Mouse (Mus musculus): ENCODE measurements around the gene Stat4. TPM values are rescaled to one million over a fixed set of nuclear protein-coding genes. Genes with fewer than 3 reads are reported as not detected.

The Stat4 gene
- polyA plus RNA-seq, 1 experiment, result 0.34 TPM

DNA sequence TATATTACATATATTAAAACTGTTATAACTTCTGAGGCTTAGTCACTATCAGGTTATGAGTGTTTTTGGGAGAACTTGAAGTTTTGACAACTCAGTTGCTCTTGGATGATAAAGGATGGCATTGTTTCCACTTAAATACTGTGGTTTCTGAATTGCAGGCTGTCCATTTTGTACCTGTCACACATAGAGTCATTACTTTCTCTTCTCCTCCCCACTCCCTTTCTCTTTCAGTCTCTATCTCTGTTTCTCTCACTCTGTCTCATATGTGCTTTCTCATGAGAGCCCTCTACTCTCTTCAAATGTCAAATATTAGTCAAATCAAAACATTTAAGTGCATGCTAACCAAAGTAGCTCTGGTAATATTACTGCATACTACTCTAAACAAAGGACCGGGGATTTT, 79.3 kb downstream of the Stat4 start:
- TF ChIP-seq POLR2A (IDR thresholded peaks at IDR 0.05; ENCODE audit: low read depth, low read length) (no peak), CTCF (IDR thresholded peaks at IDR 0.05; ENCODE audit: extremely low read depth, insufficient read length, insufficient replicate concordance, low read depth, low read length) (no peak)
- Histone ChIP-seq H3K36me3 (ENCODE audit: control insufficient read depth, insufficient read depth, low read length) (no peaks in the 10 kb centered on the region), H3K4me3 (ENCODE audit: low read depth, low read length) (no peak overlapping the region), H3K27me3 (ENCODE audit: control insufficient read depth, insufficient read depth, low read length) (no peaks in the 10 kb centered on the region), H3K4me1 (ENCODE audit: control insufficient read depth, insufficient read depth, insufficient read length, low read length) (no peaks in the 10 kb centered on the region), H3K27ac (ENCODE audit: insufficient read depth, low read depth, low read length) (no peak overlapping the region)
- 79% methylated on average over 1 of the region's 1 CpGs for WGBS

DNA sequence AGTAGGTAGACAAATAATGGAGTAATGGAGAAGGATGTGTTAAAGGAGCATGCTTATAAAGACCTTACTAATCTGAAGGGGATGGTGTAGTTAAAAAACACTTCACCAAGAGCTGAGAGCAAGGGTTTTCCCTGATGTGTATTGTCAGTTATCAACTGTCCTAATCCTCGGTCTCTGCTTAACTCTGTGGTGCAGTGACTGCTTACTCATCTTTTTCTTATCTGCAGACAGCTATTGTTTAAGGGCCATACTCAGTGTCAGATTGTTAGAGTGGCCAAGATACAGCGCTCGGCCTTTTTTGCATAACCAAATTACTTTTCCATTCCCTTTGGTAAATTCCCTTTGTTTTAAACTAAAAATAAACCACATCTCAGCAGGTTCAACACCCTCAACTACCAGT, 79.7 kb downstream of the Stat4 start:
- H3K4me3 ChIP-seq (ENCODE audit: low read depth, low read length), result no peak overlapping the region
- H3K27ac ChIP-seq (ENCODE audit: insufficient read depth, low read depth, low read length), result no peak overlapping the region
- H3K36me3 ChIP-seq (ENCODE audit: control insufficient read depth, insufficient read depth, low read length), result no peaks in the 10 kb centered on the region
- TF ChIP-seq POLR2A (IDR thresholded peaks at IDR 0.05; ENCODE audit: low read depth, low read length) (no peak), CTCF (IDR thresholded peaks at IDR 0.05; ENCODE audit: extremely low read depth, insufficient read length, insufficient replicate concordance, low read depth, low read length) (no peak)
- no peaks in the 10 kb centered on the region for H3K27me3 ChIP-seq (ENCODE audit: control insufficient read depth, insufficient read depth, low read length)
- no peaks in the 10 kb centered on the region for H3K4me1 ChIP-seq (ENCODE audit: control insufficient read depth, insufficient read depth, insufficient read length, low read length)
- WGBS, result 62% methylated on average over 3 of the region's 3 CpGs

- Histone ChIP-seq H3K4me3 (ENCODE audit: low read depth, low read length) (no peak overlapping the region), H3K36me3 (ENCODE audit: control insufficient read depth, insufficient read depth, low read length) (0 out of 2 replicates have a peak, but pooled peaks cover 1% of the 10 kb centered on the region), H3K27ac (ENCODE audit: insufficient read depth, low read depth, low read length) (no peak overlapping the region), H3K4me1 (ENCODE audit: control insufficient read depth, insufficient read depth, insufficient read length, low read length) (no peaks in the 10 kb centered on the region), H3K27me3 (ENCODE audit: control insufficient read depth, insufficient read depth, low read length) (no peaks in the 10 kb centered on the region)
- TF ChIP-seq POLR2A (IDR thresholded peaks at IDR 0.05; ENCODE audit: low read depth, low read length), result no peak
- no peak for TF ChIP-seq CTCF (IDR thresholded peaks at IDR 0.05; ENCODE audit: extremely low read depth, insufficient read length, insufficient replicate concordance, low read depth, low read length)
- WGBS, result 47% methylated on average over 10 of the region's 10 CpGs
These were observed 92.9 kb downstream of the Stat4 start for GRCm38 (mm10) chr1:52079724-52080367.

- 58% methylated on average over 8 of the region's 8 CpGs for WGBS
- Histone ChIP-seq H3K4me1 (ENCODE audit: control insufficient read depth, insufficient read depth, insufficient read length, low read length) (no peaks in the 10 kb centered on the region), H3K4me3 (ENCODE audit: low read depth, low read length) (no peak overlapping the region), H3K27me3 (ENCODE audit: control insufficient read depth, insufficient read depth, low read length) (no peaks in the 10 kb centered on the region), H3K27ac (ENCODE audit: insufficient read depth, low read depth, low read length) (no peak overlapping the region), H3K36me3 (ENCODE audit: control insufficient read depth, insufficient read depth, low read length) (0 out of 2 replicates have a peak, but pooled peaks cover 1% of the 10 kb centered on the region)
- no peak for TF ChIP-seq POLR2A (IDR thresholded peaks at IDR 0.05; ENCODE audit: low read depth, low read length)
- no peak for TF ChIP-seq CTCF (IDR thresholded peaks at IDR 0.05; ENCODE audit: extremely low read depth, insufficient read length, insufficient replicate concordance, low read depth, low read length)
These were observed 93.4 kb downstream of the Stat4 start for GRCm38 (mm10) chr1:52080375-52080774.

DNA sequence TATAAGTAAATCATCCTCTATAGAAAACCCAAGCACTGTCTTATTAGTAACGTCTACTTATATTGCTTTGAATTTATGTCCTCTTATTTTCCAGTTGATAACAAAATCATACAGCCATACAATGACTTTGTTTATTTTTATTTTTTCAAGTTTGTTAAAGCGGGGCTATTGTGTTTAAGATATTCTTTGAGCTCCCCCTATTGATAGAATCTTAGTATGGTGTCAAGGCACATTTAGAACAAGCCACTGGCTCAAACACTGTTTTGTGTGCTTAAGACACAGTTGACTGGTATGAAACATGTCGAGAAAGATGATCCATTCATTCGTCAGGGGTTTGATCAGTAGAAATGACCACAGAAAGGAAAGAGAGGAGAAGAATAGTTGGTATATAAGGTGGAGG, 99.3 kb downstream of the Stat4 start:
- Histone ChIP-seq H3K27me3 (ENCODE audit: control insufficient read depth, insufficient read depth, low read length) (no peaks in the 10 kb centered on the region), H3K36me3 (ENCODE audit: control insufficient read depth, insufficient read depth, low read length) (0 out of 2 replicates have a peak, but pooled peaks cover 1% of the 10 kb centered on the region), H3K4me3 (ENCODE audit: low read depth, low read length) (no peak overlapping the region), H3K27ac (ENCODE audit: insufficient read depth, low read depth, low read length) (no peak overlapping the region), H3K4me1 (ENCODE audit: control insufficient read depth, insufficient read depth, insufficient read length, low read length) (no peaks in the 10 kb centered on the region)
- WGBS, result 16% methylated on average over 4 of the region's 4 CpGs
- TF ChIP-seq CTCF (IDR thresholded peaks at IDR 0.05; ENCODE audit: extremely low read depth, insufficient read length, insufficient replicate concordance, low read depth, low read length) (no peak), POLR2A (IDR thresholded peaks at IDR 0.05; ENCODE audit: low read depth, low read length) (no peak)

DNA sequence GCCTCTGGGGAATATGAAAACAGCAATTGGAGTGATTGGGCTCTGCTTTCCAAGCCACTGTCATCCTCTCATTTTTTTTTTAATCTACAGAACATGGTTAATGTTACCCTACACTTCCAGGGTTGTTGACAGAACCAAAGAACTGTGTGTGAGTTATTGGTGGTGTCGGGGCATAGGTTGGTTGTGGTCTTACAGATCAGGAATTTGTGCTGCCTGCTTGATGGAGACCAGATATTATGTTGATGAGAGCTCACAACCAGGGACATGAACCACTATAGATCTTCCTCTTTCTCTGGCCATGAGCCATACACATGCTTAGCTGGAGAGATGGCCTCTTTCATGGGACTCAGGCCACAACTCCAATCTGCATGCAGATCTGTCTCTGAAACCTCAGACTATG, 100.2 kb downstream of the Stat4 start:
- Histone ChIP-seq H3K27ac (ENCODE audit: insufficient read depth, low read depth, low read length) (no peak overlapping the region), H3K4me3 (ENCODE audit: low read depth, low read length) (no peak overlapping the region), H3K36me3 (ENCODE audit: control insufficient read depth, insufficient read depth, low read length) (0 out of 2 replicates have a peak, but pooled peaks cover 1% of the 10 kb centered on the region), H3K27me3 (ENCODE audit: control insufficient read depth, insufficient read depth, low read length) (no peaks in the 10 kb centered on the region), H3K4me1 (ENCODE audit: control insufficient read depth, insufficient read depth, insufficient read length, low read length) (no peaks in the 10 kb centered on the region)
- no peak for TF ChIP-seq POLR2A (IDR thresholded peaks at IDR 0.05; ENCODE audit: low read depth, low read length)
- TF ChIP-seq CTCF (IDR thresholded peaks at IDR 0.05; ENCODE audit: extremely low read depth, insufficient read length, insufficient replicate concordance, low read depth, low read length), result no peak
- 86% methylated on average over 1 of the region's 1 CpGs for WGBS

DNA sequence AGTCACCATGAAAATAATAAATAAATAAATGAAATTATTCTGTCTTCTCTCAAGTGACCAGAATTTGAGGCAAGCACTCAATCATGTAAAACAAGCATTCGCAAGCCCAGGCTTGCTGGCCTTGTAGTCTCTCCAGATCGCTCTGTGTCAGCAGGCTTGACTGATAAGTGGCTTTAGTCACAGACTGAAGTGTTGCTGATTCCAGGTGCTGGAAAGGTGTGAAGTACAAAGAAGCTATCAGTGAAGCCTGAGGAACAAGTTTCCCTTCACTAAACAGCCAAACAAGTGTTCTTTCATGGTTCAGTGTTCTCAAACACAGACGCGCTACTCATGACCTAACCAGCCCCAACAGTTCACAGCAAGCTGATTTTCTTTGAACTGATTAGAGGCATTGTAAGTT, 101.7 kb downstream of the Stat4 start:
- 0 out of 2 replicates have a peak, but pooled peaks cover 1% of the 10 kb centered on the region for H3K36me3 ChIP-seq (ENCODE audit: control insufficient read depth, insufficient read depth, low read length)
- 82% methylated on average over 4 of the region's 4 CpGs for WGBS
- H3K27ac ChIP-seq (ENCODE audit: insufficient read depth, low read depth, low read length), result no peak overlapping the region

More for the DNA sequence above, 101.7 kb downstream of the Stat4 start:
- H3K4me1 ChIP-seq (ENCODE audit: control insufficient read depth, insufficient read depth, insufficient read length, low read length), result no peaks in the 10 kb centered on the region
- H3K27me3 ChIP-seq (ENCODE audit: control insufficient read depth, insufficient read depth, low read length), result no peaks in the 10 kb centered on the region
- H3K4me3 ChIP-seq (ENCODE audit: low read depth, low read length), result no peak overlapping the region
- TF ChIP-seq CTCF (IDR thresholded peaks at IDR 0.05; ENCODE audit: extremely low read depth, insufficient read length, insufficient replicate concordance, low read depth, low read length) (no peak), POLR2A (IDR thresholded peaks at IDR 0.05; ENCODE audit: low read depth, low read length) (no peak)

All from small intestine, adult 2 months (tissue).